Mouse (Mus musculus) erythroid progenitor cell, adult 5-6 weeks (primary cell): ENCODE results near the gene Hoxa4. TPM values are rescaled to one million over a fixed set of nuclear protein-coding genes. Genes with fewer than 3 reads are reported as not detected.

ENCODE experiments used
- ATAC-seq: replicated peaks from 2 replicates; pipeline ENCODE4 v1.8.0; 2016; ENCODE audit warnings: moderate number of reproducible peaks, mild to moderate bottlenecking, moderate TSS enrichment, inconsistent platforms; ENCODE audit not compliant: poor library complexity, low FRiP score, severe bottlenecking
- total RNA-seq, 2 experiments: library from RNA; stranded (forward) in 1 of 2; stranded (reverse) in 1 of 2; fragments of 150-400 nt in 1 of 2; fragments of 186-747, 209-891 nt in 1 of 2; gene quantifications; 2 replicates each; pipeline versions ENCODE4 v1.2.3 to v1.2.4; 2015 to 2017; ENCODE audit warnings: low replicate concordance in 2 of 2

Hoxa4 gene
- total RNA-seq, 2 experiments from 2014 or later = not detected

DNA sequence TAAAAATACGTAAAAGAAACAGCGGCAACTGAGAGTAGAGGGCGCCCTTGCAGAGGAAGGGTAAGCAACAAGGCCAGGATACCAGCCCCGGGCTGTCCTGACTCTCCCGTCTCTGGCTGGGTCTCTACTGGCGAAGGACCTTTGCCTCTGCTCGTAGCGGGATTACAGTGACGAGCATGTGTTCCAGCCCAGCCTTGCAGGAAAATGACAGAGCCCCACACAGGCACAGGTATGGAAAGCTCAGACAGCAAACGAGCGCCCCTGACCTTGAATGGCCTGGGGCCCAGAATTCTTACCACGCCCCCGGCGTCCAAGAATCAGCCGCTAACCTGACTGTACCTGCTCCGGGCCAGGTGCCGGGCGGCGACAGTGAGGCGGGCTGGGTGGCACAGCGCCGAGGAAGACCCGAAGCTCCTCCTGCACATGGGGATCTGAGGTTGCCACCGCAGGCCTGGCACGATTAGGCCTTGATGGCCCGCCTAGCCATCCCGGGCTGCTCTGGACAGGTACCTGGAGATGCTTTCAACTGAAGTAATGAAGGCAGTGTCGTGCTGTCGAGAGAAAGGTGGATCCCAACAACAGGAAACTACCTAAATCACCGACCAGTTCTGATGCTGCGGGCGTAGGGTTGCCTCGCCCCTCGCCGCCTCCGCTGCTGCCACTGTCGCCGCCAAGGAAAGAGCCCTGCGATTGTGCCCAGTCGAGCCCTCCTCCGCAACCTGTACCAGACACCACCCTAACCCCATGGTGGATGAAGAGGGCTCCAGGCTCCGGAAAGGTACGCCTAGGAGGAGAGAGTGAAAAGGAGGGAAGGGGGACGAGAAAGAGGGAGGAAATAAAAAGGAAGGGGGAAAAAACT, 38.2 kb upstream of the Hoxa4 start:
- ATAC-seq = no peak

GRCm38 (mm10) chr6:52228475-52229465, 37.2 kb upstream of the Hoxa4 start:
- ATAC-seq = no peak

- no peak for ATAC-seq
Observed at GRCm38 (mm10) chr6:52227470-52228222, 36.1 kb upstream of the Hoxa4 start.

GRCm38 (mm10) chr6:52226569-52227257, 35.2 kb upstream of the Hoxa4 start:
- no peak for ATAC-seq

- ATAC-seq = no peak
Observed at GRCm38 (mm10) chr6:52225612-52226568, 34.3 kb upstream of the Hoxa4 start.

DNA sequence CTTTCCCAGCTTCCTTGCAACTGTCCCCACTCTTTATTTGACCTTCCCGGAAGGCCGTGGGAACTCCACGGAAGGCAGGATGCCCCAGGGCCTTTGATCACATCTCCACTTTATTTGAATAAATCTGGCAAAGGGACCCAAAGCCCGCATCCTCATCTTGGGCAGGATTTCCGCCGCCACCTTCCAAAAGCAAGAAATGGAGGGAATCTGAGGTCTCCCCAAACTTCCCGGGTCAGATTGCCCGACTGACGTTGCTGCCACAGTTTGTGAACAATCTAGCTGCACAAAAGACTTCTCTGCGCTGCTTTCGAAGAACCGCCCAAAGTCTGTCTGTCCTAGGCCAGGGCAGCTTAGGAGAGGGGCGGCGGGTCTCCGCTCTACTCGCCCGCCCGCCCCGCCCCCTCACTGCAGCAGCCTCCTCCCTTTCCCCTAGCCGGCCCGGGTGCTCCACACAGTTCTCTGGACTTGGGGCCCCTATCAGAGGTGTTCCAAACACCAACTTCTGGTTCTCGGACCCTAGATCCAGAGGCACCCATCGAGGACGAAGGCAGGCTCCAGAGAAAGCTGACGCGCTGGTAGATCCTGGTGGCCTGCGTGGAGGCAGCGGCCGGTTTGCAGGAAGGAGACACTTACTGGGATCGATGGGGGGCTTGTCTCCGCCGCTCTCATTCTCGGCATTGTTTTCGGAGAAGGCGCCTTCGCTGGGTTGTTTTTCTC, 33.5 kb upstream of the Hoxa4 start:
- ATAC-seq = no peak

DNA sequence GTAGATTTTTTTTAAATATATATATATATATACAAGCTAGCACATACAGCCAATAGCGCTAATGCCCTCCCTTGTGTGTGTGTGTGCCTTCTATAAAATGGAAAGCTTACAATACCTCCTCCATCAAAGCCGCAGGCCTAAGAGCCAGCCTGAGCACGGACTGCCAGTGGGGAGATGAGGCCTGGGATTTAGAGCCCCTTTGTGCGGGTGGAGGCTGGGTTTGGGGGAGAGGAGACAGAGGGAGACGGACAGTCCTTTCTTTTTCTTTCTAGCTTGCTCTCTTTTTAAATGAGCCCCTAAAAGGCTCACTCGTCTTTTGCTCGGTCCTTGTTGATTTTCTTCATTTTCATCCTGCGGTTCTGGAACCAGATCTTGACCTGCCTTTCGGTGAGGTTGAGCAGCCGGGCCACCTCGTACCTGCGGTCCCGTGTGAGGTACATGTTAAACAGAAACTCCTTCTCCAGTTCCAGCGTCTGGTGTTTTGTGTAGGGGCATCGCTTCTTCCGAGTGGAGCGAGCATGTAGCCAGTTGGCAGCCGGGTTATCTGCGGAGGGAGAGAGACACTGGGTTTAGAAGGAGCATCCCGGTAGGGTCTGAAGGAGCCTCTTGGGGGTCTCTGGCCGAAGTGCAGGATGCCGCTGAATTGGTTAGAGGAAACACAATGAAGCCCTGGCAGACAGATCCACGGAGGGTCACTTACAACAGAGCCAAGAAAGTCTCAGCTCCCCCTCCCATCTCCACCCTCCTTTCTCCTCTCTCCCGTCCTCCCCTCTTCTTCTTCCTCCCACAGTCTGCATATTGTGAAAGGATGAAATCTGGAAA, 32.6 kb upstream of the Hoxa4 start:
- ATAC-seq = no peak

DNA sequence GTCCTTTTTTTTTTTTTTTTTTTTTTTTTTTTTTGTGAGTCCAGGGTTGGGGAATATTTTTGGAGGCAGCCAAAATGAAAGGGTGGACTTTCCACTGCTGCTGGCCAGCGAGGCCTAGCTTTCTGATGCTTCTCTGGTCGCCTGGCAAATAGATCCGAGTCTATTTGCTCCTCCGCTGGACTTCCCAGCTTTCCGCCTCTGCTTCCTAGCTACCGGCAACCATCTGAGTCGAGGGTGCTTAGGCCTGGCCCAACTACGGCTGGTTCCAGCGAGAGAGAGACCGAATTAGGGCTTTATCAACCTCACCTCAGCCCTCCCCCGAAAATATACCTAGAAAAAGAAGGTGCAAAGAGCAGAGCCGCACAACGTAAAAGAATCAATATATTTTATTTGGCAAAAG, 31.2 kb upstream of the Hoxa4 start:
- ATAC-seq = no peak

GRCm38 (mm10) chr6:52221993-52222685, 30.6 kb upstream of the Hoxa4 start:
- 0 out of 2 replicates have a peak, but pooled peaks have one; percentile 25 for ATAC-seq

GRCm38 (mm10) chr6:52221337-52221992, 29.9 kb upstream of the Hoxa4 start, which contains the start of gene Hoxa7:
TSS of gene Hoxa7 (minus strand) at chr6:52221854.
- peak; percentile 75 for ATAC-seq

GRCm38 (mm10) chr6:52220865-52221310, 29.3 kb upstream of the Hoxa4 start:
- no peak for ATAC-seq

- ATAC-seq = no peak
Observed at GRCm38 (mm10) chr6:52220003-52220864, 28.7 kb upstream of the Hoxa4 start.

DNA sequence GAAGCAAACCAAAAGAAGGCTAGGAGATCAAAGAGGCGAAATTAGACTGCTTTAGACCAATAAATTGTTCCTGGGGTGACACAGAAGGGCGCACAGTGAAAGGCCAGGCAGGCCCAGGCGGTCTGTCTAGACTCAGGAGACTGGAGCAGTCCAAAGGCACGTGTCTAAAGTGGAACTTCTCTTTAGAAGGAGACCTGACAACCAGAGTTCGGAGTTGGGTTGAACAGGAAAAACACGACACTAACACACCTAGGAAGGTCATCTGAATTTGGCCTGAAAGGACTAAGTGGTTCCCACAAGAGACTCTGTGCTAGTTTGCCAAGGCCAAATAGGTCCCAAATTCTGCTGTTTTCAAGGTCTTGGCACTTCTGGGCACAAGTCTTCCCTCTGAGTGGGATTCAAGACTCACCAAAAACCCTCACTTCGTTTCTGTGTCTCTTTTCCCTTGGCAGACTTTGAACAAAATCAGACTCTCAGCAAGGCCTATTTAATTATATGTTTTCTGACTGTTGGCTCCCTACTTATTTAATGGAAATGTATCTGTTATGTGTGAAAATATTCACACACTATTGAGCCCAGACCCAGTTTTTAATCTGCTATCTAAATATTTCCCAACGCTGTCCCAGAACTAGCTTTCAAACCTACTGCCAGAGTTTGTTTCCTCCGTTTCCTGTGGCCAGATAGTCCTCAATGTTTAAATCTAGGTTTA, 27.8 kb upstream of the Hoxa4 start:
- ATAC-seq = no peak

- ATAC-seq = no peak
Observed at GRCm38 (mm10) chr6:52218643-52219215, 27.2 kb upstream of the Hoxa4 start.
